Mouse (Mus musculus): ENCODE measurements around the gene Etl4. TPM values are rescaled to one million over a fixed set of nuclear protein-coding genes. Genes with fewer than 3 reads are reported as not detected.
"Not testable (repeated sequence)": the region's sequence is repeated elsewhere in the genome, so short reads cannot be mapped to it uniquely, and the experiment has no call there.

Etl4 gene
- polyA plus RNA-seq, 1 experiment from 2014 or later = 3.8 TPM

DNA sequence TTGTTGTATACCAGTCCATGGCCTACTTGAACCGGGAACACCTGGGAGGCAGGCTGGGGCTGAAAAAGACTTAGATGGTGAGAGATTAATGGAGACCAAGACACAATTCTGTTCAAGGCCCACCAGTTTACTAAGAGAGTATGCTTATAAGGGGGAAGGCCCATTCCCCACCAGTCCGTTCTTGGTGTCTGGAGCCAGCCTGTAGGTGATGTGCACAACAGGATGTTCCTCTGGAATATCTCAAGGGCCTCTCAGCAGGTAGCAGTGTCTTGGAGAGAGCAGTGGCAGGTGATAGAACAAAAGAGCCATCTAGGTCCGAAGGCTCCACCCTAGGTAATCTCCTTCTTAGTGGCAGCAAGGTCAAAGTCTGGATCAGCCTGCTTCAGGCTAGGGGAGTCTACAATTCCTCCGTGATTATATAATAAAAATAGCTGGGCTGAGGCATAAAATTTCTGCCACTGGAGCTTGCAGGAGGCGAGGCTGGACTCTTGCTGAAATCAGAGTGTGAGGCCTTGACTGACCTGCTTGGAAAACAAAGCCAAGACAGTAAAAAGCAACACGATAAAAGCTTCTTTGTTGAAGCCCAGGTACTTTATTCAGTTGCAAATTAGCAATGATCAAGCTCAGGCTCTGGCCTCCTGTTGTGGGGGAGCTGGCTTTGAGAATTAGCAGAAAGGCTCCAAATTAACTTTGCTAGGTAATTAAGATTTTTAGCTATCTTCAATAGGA, 267.0 kb downstream of the Etl4 start:
- H3K4me3 ChIP-seq (replicated peaks); H3K27me3 ChIP-seq; H3K4me2 ChIP-seq (replicated peaks); H3K9me3 ChIP-seq; ATAC-seq; H3K4me1 ChIP-seq (replicated peaks); H3K9ac ChIP-seq (replicated peaks); H3K36me3 ChIP-seq; H3K27ac ChIP-seq: not testable (repeated sequence)
- WGBS = 78% methylated on average over 6 of the region's 6 CpGs

DNA sequence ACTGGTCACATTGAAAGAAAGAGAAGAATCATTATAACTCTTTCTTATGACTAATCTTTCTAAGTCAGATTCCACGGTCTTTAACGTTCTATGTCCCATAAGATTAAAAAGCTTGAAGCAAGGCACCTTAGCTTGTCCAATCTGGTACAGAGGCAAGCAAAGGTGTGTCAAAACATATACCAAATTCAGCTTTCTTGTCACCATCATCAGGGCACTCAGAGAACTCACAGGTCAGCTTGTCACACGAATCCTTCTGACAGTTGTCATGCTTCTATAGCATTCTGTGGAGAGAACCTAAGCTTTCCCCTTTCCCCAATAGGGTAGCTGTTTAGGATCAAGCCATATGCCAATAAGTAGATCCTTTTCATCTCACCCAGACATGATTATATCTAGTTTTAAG, 267.7 kb downstream of the Etl4 start:
- H3K9ac ChIP-seq (replicated peaks); H3K27ac ChIP-seq; H3K4me2 ChIP-seq (replicated peaks); H3K4me3 ChIP-seq (replicated peaks); ATAC-seq; H3K4me1 ChIP-seq (replicated peaks); H3K36me3 ChIP-seq; H3K9me3 ChIP-seq; H3K27me3 ChIP-seq: not testable (repeated sequence)
- WGBS = 90% methylated on average over 3 of the region's 3 CpGs

DNA sequence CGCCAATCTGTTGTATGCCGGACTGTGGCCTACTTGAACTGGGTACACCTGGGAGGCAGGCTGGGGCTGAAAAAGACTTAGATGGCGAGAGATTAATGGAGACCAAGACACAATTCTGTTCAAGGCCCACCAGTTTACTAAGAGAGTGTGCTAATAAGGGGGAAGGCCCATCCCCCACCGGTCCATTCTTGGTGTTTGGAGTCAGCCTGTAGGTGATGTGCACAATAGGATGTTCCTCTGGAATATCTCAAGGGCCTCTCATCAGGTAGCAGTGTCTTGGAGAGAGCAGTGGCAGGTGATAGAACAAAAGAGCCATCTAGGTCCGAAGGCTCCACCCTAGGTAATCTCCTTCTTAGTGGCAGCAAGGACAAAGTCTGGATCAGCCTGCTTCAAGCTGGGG, 271.0 kb downstream of the Etl4 start:
- not testable (repeated sequence) for H3K27me3 ChIP-seq; H3K4me3 ChIP-seq (replicated peaks); H3K9ac ChIP-seq (replicated peaks); H3K9me3 ChIP-seq; H3K36me3 ChIP-seq; H3K4me2 ChIP-seq (replicated peaks); H3K27ac ChIP-seq; H3K4me1 ChIP-seq (replicated peaks); ATAC-seq
- 89% methylated on average over 5 of the region's 5 CpGs for WGBS

DNA sequence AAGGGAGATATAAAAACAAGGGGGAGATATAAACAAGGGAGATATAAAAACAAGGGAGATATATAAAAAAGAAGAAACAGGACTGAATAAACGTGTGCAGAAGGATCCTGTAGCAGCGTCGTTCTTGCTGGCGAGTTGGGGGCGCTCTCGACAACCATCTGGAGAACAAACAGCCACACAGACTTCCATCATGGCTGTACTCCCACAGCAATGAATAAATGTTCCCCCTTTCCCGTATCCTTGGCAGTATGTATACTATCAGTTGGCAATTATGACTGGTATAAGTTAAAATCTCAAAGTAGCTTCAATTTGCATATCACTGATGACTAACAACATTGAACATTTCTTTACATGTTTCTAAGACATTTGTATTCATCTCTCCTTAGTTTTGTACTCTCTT, 277.6 kb downstream of the Etl4 start:
- not testable (repeated sequence) for H3K27me3 ChIP-seq; ATAC-seq; H3K4me2 ChIP-seq (replicated peaks); H3K27ac ChIP-seq; H3K4me3 ChIP-seq (replicated peaks); H3K4me1 ChIP-seq (replicated peaks); H3K9me3 ChIP-seq; H3K9ac ChIP-seq (replicated peaks); H3K36me3 ChIP-seq
- 90% methylated on average over 7 of the region's 7 CpGs for WGBS

DNA sequence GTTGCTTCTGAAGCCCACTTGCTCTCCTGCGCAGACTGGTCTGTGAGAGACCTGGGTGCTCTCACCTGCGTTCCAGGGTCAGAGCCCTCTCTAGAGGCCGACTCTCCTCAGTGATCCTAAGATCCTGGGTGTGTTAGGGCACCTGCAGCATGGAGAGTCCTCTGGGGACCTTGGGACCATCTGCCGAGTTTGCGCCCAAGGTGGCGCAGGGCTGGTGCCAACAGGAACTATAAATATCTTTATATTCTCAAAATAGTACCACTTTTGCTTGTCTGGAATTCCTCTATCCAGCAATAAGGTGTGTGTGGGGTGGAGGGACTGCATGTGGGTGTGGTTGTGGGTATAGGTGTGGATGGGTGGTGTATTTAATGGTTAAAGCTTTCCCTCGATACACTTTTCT, 293.4 kb downstream of the Etl4 start:
- no peaks in the 10 kb centered on the region for H3K36me3 ChIP-seq
- no peak overlapping the region for H3K4me2 ChIP-seq (replicated peaks)
- H3K4me3 ChIP-seq (replicated peaks) = no peak overlapping the region
- H3K9me3 ChIP-seq = no peaks in the 10 kb centered on the region
- 89% methylated on average over 7 of the region's 7 CpGs for WGBS
- no peak overlapping the region for H3K27ac ChIP-seq
- no peak for ATAC-seq
- no peak overlapping the region for H3K9ac ChIP-seq (replicated peaks)
- H3K27me3 ChIP-seq = no peaks in the 10 kb centered on the region
- H3K4me1 ChIP-seq (replicated peaks) = no peaks in the 10 kb centered on the region

DNA sequence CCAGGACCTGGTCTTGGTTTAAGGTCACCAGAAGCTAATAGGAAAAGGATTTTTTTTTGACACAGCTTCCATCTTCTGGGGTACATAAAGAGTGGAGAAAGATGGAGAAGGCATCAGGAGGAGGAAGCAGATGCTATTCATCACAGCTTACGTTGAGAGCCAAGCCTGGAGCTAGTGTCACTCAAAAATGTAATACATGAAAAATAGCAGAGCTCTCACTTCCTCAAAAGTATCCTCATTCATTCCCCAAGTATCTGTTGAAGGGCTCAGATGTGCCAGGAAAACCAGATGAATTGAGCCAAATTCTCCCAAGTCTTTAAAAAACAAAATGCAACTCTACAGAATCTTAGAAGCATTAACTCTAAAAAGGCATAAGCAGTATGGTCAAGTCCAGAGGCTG, 297.1 kb downstream of the Etl4 start:
- no peak overlapping the region for H3K27ac ChIP-seq
- ATAC-seq = no peak
- H3K36me3 ChIP-seq = no peaks in the 10 kb centered on the region
- no peak overlapping the region for H3K4me2 ChIP-seq (replicated peaks)
- WGBS = 83% methylated on average over 1 of the region's 1 CpGs
- no peaks in the 10 kb centered on the region for H3K4me1 ChIP-seq (replicated peaks)
- no peaks in the 10 kb centered on the region for H3K9me3 ChIP-seq
- H3K4me3 ChIP-seq (replicated peaks) = no peak overlapping the region
- no peak overlapping the region for H3K9ac ChIP-seq (replicated peaks)
- no peaks in the 10 kb centered on the region for H3K27me3 ChIP-seq

DNA sequence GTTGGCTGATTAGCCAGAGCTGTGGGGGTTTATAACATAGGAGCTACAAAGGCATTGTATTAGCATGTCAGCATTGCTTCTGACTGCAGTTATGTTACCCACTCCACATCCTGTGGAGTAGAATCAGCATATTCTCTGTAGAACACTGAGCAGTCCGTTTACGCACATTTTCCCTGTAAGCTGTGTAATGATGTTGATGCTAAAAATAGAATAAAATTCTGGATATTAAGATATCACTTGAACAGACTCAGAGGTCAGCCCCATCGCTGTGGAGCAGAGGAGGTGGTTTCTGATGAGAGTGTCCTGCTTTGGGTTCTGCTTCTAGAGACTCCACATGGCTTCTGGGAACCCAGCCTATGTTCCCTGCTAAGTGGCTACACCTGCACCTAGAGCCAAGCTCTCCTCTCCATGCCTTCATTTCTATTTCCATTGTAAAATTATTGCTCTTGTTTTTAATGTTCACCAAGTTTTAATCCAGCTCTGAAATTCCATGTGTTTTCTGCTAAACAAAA, 299.2 kb downstream of the Etl4 start:
- no peak overlapping the region for H3K27ac ChIP-seq
- no peak overlapping the region for H3K4me2 ChIP-seq (replicated peaks)
- H3K4me3 ChIP-seq (replicated peaks) = no peak overlapping the region
- H3K27me3 ChIP-seq = no peaks in the 10 kb centered on the region
- H3K9ac ChIP-seq (replicated peaks) = no peak overlapping the region
- no peak for ATAC-seq
- no peaks in the 10 kb centered on the region for H3K9me3 ChIP-seq
- H3K4me1 ChIP-seq (replicated peaks) = no peaks in the 10 kb centered on the region
- 81% methylated on average over 3 of the region's 3 CpGs for WGBS
- no peaks in the 10 kb centered on the region for H3K36me3 ChIP-seq

DNA sequence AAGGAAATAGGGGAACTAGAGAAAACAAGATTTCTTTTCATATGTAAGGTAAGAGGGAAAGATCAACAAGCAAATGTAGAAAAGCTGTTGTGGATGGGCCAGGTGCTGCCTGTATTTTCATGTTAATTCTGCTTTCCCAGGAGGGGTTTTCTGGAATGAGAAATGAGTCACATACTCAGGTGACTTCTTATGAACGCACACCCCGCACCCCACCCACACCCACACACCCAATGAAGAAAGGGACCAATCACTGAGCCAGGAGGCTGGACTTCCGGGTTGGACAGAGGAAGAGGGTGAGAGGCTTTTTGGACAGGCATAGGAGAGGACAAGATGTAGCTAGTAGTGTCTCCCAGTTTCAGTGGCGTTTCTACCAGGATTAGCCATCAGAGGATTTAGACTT, 299.8 kb downstream of the Etl4 start:
- Histone ChIP-seq H3K4me2 (replicated peaks) (no peak overlapping the region), H3K27ac (no peak overlapping the region), H3K9me3 (no peaks in the 10 kb centered on the region), H3K4me3 (replicated peaks) (no peak overlapping the region), H3K36me3 (no peaks in the 10 kb centered on the region), H3K9ac (replicated peaks) (no peak overlapping the region), H3K27me3 (no peaks in the 10 kb centered on the region), H3K4me1 (replicated peaks) (no peaks in the 10 kb centered on the region)
- no peak for ATAC-seq
- WGBS = 35% methylated on average over 4 of the region's 4 CpGs

DNA sequence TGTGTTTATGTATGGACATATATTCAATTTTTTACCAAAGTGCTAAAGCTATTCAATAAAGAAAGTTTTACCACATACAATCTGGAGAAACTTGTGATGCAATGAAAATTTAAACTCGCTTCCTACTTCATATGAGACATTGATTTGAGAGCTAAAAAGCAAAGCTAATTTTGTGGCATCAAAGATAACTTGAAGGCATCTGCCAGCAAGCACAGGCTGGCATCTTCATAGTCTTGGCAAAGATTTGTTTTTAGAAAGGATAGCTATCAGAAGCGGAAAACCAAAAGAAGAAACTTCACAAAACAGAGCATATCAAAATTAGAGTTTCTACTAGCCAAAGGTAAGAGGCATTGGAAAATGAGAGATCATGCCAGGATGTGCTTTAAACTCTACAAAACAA, 306.7 kb downstream of the Etl4 start:
- WGBS = 94% methylated on average over 2 of the region's 2 CpGs
- no peak overlapping the region for H3K4me3 ChIP-seq (replicated peaks)
- no peak overlapping the region for H3K27ac ChIP-seq
- no peaks in the 10 kb centered on the region for H3K4me1 ChIP-seq (replicated peaks)
- H3K36me3 ChIP-seq = no peaks in the 10 kb centered on the region
- no peak for ATAC-seq
- H3K9me3 ChIP-seq = no peaks in the 10 kb centered on the region
- no peaks in the 10 kb centered on the region for H3K27me3 ChIP-seq
- no peak overlapping the region for H3K9ac ChIP-seq (replicated peaks)
- no peak overlapping the region for H3K4me2 ChIP-seq (replicated peaks)

DNA sequence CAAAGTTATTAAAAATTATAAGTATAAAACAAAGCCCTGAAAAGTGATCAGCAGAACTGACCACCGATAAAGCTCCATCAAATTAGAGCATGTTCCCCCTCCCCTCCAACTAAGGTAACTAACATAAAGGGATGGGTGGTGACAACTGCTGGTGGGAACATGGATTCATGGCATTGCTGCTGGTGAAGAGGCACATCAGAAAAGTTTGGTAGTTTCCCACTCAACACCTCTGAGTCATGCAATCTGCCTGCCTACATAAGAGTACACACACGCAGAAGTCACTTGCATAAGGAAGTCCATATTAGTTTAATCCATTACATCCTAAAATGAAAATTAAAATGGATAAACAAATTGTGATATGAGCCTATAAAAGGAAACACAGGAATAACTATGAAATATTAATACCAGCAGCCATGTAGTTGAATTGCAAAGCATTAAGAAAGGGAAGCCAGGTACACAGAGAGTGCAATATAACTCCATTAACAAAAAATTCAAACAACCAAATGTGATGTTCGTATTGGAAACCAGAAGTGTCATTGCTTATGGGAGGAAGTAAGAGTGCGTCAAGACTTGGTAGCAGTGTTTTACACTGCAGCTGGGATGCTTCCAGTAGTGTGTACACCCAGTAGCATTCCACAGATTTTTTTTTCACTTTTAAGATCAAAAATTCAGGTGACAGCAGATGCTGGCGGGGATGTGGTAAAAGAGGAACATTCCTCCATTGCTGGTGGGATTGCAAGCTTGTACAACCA, 307.3 kb downstream of the Etl4 start:
- no peak for ATAC-seq
- H3K27me3 ChIP-seq = no peaks in the 10 kb centered on the region
- H3K9me3 ChIP-seq = no peaks in the 10 kb centered on the region
- no peaks in the 10 kb centered on the region for H3K4me1 ChIP-seq (replicated peaks)
- no peak overlapping the region for H3K27ac ChIP-seq
- 95% methylated on average over 5 of the region's 5 CpGs for WGBS
- H3K36me3 ChIP-seq = no peaks in the 10 kb centered on the region
- H3K9ac ChIP-seq (replicated peaks) = no peak overlapping the region
- H3K4me2 ChIP-seq (replicated peaks) = no peak overlapping the region
- H3K4me3 ChIP-seq (replicated peaks) = no peak overlapping the region

DNA sequence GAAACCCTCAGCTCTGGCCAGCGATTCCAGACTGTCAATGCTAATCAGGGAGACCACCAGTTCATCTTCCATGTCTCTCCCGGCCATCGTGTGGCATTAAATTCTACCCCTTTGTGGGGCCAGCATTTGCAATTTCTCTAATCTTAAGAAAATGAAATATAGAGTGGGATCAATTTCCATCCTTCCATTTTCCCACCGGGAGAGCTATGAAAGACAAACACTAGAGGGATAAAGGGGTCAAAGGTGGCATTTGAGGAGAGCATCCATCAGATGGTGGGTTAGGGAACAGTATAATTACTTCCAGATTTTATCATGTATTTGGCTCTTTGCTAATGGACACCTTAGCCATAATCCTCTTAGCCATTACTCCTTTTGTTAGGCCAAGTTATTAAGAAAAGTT, 321.8 kb downstream of the Etl4 start:
- no peak overlapping the region for H3K4me2 ChIP-seq (replicated peaks)
- H3K36me3 ChIP-seq = no peaks in the 10 kb centered on the region
- no peaks in the 10 kb centered on the region for H3K27me3 ChIP-seq
- WGBS = 50% methylated on average over 4 of the region's 4 CpGs
- H3K4me3 ChIP-seq (replicated peaks) = no peak overlapping the region
- H3K27ac ChIP-seq = no peak overlapping the region
- no peaks in the 10 kb centered on the region for H3K4me1 ChIP-seq (replicated peaks)
- H3K9ac ChIP-seq (replicated peaks) = no peak overlapping the region
- ATAC-seq = no peak
- H3K9me3 ChIP-seq = no peaks in the 10 kb centered on the region

DNA sequence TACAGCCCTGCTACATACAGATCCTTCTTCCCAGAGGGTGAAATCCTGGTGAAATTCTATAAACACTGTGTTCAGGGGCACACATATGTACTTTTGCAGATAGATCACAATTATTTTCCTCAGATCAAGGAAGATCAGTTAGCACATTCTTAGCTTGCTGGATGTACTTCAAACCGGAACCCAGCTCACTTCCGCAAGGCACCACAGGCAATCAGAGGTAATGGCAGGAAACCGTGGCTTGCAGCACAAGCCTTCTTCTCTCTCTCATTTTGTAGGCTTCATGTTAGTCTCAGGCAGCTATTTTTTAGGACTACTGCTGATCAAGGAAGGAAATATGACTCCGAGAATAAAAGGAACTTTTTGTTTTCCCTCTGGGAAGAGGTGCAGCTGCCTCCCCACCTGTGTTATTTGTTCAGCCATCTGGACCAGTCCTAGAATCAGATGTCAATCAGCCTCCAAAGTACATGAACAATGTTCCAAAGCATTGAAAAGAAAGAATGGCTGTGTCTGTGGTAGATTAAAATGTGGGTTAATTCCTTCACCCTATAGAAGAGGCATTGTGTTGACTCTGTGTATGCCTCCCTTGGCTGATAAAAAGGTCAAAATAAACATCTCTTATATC, 338.6 kb downstream of the Etl4 start:
- Histone ChIP-seq H3K9me3 (no peaks in the 10 kb centered on the region), H3K4me2 (replicated peaks) (no peak overlapping the region), H3K27me3 (no peaks in the 10 kb centered on the region), H3K9ac (replicated peaks) (no peak overlapping the region), H3K27ac (no peak overlapping the region), H3K4me3 (replicated peaks) (no peak overlapping the region), H3K4me1 (replicated peaks) (0 out of 2 replicates have a peak, but pooled peaks cover 6% of the 10 kb centered on the region), H3K36me3 (no peaks in the 10 kb centered on the region)
- WGBS = 71% methylated on average over 4 of the region's 4 CpGs
- ATAC-seq = no peak
